Mouse (Mus musculus): ENCODE data around the gene Plxnd1. TPM values are rescaled to one million over a fixed set of nuclear protein-coding genes. Genes with fewer than 3 reads are reported as not detected.
A peak's percentile ranks its signal among the peaks of the same experiment; 100 is the strongest.

Gene Plxnd1
- total and polyA plus RNA-seq, 3 experiments, result 27.7 to 73.8 (median 63.2) TPM

DNA sequence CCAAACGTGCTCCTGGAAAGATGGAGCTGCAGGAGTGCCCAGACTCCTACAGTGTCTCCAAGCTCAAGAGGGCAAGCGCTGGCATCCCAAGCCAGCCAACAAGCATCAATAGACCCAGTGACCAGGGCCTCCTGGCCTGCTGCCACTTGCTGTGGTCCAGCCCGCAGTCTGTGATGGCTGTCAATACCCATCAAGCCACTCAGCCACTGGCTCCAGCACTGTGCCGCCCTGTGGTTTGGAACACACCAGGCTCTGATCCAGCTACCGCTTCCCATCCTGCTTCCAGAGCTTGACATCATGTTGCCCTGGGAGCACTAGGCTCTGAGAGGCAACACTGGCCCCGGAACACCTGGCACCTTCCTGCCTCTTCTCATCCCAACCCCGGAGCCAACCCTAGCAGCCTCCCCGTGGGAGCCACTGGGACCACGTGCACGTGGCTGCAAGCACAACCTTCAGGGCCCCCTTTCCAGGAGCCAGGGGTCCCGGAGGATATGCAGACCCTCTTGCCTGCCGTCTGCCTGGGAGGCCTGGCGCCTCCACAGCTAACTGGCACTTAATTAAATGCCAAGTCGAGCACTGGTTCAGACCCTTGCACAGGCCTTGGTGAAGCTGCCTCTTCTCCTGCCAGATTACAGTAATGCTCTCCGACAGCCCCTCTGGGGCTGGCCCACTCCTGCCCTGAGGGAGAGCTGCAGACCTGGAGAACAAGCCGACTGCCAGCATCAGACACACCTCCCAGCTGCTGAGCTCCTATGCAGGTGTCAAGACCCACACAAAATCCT, 20.7 kb downstream of the Plxnd1 start:
- H3K4me2 ChIP-seq (ENCODE audit: insufficient read depth, low read depth, poor library complexity, severe bottlenecking), result no peak overlapping the region
- no peak overlapping the region for H3K27ac ChIP-seq (ENCODE audit: insufficient read depth, low read depth)
- peaks cover 68 to 95% of the 10 kb centered on the region in 2 experiments for H3K36me3 ChIP-seq (replicated peaks in 1 of 2; ENCODE audit: control insufficient read depth in 1 of 2, insufficient read depth in 1 of 2, low read length in 1 of 2)
- H3K27me3 ChIP-seq (replicated peaks), result no peaks in the 10 kb centered on the region
- dilution Hi-C loops (cut with MboI; ENCODE audit: extremely low pct_ligation_motif_present, extremely low pct_unique_long_range_greater_than_20kb, low sequenced_read_pairs) (no loop called here), in situ Hi-C loops (cut with MboI; ENCODE audit: low pct_ligation_motif_present, low pct_unique_long_range_greater_than_20kb, low sequenced_read_pairs) (no loop called here)
- H3K9ac ChIP-seq (ENCODE audit: insufficient read depth, low read depth), result no peak overlapping the region
- no peak for DNase-seq (ENCODE audit: extremely low read depth)
- TF ChIP-seq POLR2AphosphoS2 (IDR thresholded peaks at IDR 0.05; ENCODE audit: low read depth, low read length) (no peak), JUN (IDR thresholded peaks at IDR 0.05; ENCODE audit: insufficient read depth, low read depth, low read length) (no peak), MAFK (IDR thresholded peaks at IDR 0.05; ENCODE audit: insufficient replicate concordance, low read length) (no peak), BHLHE40 (IDR thresholded peaks at IDR 0.05; ENCODE audit: low read depth, low read length) (no peak), UBTF (IDR thresholded peaks at IDR 0.05; ENCODE audit: low read depth, low read length) (no peak), TBP (conservative IDR thresholded peaks at IDR 0.05; ENCODE audit: low read depth, low read length) (no peak), ETS1 (conservative IDR thresholded peaks at IDR 0.05; ENCODE audit: low read depth, low read length) (no peak), CTCF (conservative IDR thresholded peaks at IDR 0.05 in 1 of 2, IDR thresholded peaks at IDR 0.05 in 1 of 2; ENCODE audit: low read depth in 2 of 2, low read length in 2 of 2) (no peak), CHD2 (IDR thresholded peaks at IDR 0.05; ENCODE audit: low read length) (no peak), GABPA (IDR thresholded peaks at IDR 0.05; ENCODE audit: insufficient replicate concordance, low read depth, low read length) (no peak), ELF1 (IDR thresholded peaks at IDR 0.05; ENCODE audit: low read depth, low read length) (no peak), PAX5 (IDR thresholded peaks at IDR 0.05; ENCODE audit: low read length) (no peak), CHD1 (IDR thresholded peaks at IDR 0.05; ENCODE audit: low read depth, low read length) (no peak)
- H3K4me1 ChIP-seq (ENCODE audit: control insufficient read depth in 1 of 2, insufficient read depth in 2 of 2), result peaks cover 13 to 63% of the 10 kb centered on the region in 2 experiments
- no peaks in the 10 kb centered on the region for H3K79me2 ChIP-seq (replicated peaks; ENCODE audit: control insufficient read depth, extremely low read depth, insufficient read depth, poor library complexity, severe bottlenecking)
- no peaks in the 10 kb centered on the region for H3K9me3 ChIP-seq (replicated peaks; ENCODE audit: low read length)
- no peak overlapping the region for H3K4me3 ChIP-seq (replicated peaks in 1 of 3; ENCODE audit: low read depth in 2 of 3, low read length in 2 of 3, poor library complexity in 1 of 3)

DNA sequence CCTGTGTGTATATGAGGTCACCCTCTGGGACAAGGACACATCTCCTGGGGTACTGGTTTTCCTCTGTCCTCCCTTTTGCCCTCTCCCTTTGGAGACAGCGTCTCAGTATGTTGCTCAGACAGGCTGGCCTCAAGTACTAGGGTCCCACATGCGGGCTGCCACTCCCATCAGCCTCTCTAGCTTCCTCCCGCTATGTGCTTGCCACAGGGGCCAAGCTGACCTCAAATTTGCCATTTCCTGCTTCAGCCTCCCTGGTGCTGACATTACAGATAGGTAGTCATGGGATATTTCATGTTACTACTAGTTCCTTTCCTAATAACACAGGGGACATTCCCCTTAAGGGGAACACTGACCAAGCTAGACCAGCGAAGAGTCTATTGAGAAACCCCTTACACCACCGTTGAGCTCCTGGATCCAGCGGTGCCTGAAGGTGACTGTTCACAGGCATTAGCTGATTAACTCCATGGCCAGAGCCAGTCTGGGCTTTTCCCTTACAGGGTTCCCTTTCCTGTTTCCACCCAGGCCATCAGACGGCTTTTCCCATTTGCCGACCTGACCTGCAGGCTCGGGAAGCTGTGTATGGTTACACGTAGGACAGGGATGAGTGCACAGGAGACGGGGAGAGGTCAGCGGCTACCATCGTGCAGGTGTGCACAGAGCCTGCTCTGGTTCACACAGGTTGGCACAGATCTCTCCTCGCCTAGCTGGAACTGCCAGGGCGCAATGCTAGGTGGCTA, 21.5 kb downstream of the Plxnd1 start:
- Histone ChIP-seq H3K9me3 (replicated peaks; ENCODE audit: low read length) (no peaks in the 10 kb centered on the region), H3K36me3 (replicated peaks in 1 of 2; ENCODE audit: control insufficient read depth in 1 of 2, insufficient read depth in 1 of 2, low read length in 1 of 2) (peaks cover 72 to 95% of the 10 kb centered on the region in 2 experiments), H3K27me3 (replicated peaks) (no peaks in the 10 kb centered on the region), H3K9ac (ENCODE audit: insufficient read depth, low read depth) (no peak overlapping the region), H3K27ac (ENCODE audit: insufficient read depth, low read depth) (no peak overlapping the region), H3K4me2 (ENCODE audit: insufficient read depth, low read depth, poor library complexity, severe bottlenecking) (no peak overlapping the region), H3K79me2 (replicated peaks; ENCODE audit: control insufficient read depth, extremely low read depth, insufficient read depth, poor library complexity, severe bottlenecking) (no peaks in the 10 kb centered on the region), H3K4me3 (replicated peaks in 1 of 3; ENCODE audit: low read depth in 2 of 3, low read length in 2 of 3, poor library complexity in 1 of 3) (no peak overlapping the region), H3K4me1 (ENCODE audit: control insufficient read depth in 1 of 2, insufficient read depth in 2 of 2) (peaks cover 13 to 63% of the 10 kb centered on the region in 2 experiments)
- dilution Hi-C loops (cut with MboI; ENCODE audit: extremely low pct_ligation_motif_present, extremely low pct_unique_long_range_greater_than_20kb, low sequenced_read_pairs) (no loop called here), in situ Hi-C loops (cut with MboI; ENCODE audit: low pct_ligation_motif_present, low pct_unique_long_range_greater_than_20kb, low sequenced_read_pairs) (no loop called here)
- TF ChIP-seq ELF1 (IDR thresholded peaks at IDR 0.05; ENCODE audit: low read depth, low read length) (0 out of 2 replicates have a peak, but pooled peaks have one; percentile 6), ZMIZ1 (IDR thresholded peaks at IDR 0.05; ENCODE audit: low read depth, low read length) (no peak)
- DNase-seq (ENCODE audit: extremely low read depth), result no peak

All from CH12.LX (cell line).